Mouse (Mus musculus) cerebellum, adult 8-10 months (tissue): ENCODE measurements around the gene Slc37a1.

ENCODE experiments used
- DNase-seq: peaks from one replicate; pipeline ENCODE4 v3.0.0; 2022

Gene Slc37a1

GRCm38 (mm10) chr17:31286492-31286891 lies at the start of gene Slc37a1:
Gene Slc37a1 (plus strand): TSS chr17:31286792.
- DNase-seq: no peak

DNA sequence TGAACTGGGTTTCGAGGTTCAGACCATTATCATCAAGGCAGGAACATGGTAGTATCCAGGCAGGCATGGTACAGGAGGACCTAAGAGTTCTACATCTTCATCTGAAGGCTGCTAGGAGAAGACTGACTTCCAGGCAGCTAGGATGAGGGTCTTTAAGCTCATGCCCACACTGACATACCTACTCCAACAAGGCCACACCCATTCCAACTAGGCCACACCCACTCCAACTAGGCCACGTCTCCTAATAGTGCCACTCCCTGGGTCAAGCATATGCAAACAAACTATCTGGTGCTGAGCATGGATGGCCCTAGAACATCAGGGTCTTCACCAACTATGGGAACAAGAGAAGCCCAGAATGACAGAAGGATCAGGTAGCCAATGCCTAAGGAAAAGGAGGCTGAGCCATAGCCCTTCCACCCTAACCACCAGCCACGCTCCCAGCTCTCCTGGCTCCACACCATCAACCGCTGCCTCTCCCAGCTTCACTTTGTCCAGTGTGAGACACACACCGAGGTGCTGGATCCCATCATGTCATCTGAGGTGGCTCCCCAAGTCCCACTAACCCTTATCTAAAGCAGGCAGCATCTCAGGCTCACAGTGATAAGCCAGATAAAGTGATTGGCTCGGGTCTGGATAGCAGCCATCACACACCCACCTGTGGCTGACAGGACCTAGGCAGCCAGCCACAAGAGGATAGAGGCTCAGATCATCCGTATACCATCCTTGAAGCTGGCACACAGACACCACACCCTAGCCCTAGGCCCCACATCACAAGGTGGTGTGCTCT lies 48.2 kb upstream of the Slc37a1 start:
- no peak for DNase-seq

- no peak for DNase-seq
Observed at GRCm38 (mm10) chr17:31241156-31241555, 45.4 kb upstream of the Slc37a1 start.

- no peak for DNase-seq
Observed at GRCm38 (mm10) chr17:31242764-31243163, 43.8 kb upstream of the Slc37a1 start.

DNA sequence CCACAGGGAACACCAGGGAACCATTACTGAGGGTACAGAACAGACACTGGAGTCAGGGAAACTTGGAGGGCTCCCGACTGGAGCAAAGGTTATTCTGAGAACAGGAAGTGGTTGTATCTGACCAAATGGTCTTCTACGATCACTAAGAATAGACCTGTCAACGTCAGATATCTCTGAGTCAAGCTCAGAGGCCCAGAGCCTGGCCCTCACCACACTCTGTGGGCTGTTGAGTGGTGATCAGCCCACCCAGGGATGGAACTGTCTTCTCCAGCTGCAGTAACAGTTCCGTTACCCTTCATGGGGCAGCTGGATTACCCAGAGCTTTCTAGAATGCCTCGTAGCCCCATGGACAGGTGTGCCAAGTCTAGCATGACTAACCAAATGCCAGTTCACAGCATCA lies 41.3 kb upstream of the Slc37a1 start:
- DNase-seq: no peak

DNA sequence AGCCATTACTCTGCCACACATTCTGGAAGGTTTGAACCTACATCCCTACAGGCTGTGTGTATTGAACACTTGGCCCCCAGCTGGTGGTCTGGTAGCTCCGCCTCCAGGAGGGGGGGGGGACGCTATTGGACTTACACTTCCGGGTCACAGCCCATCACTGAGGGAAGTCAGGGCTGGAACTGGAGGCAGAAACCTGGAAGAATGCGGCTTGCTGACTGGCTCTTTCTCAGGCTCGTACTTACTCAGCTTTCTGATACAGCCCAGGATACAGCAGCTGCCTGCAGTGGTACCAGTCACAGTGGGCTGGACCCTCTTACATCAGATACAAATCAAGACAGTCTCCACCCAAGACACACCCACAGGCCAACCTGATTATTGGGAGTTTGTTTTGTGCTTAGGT lies 39.4 kb upstream of the Slc37a1 start:
- no peak for DNase-seq

DNA sequence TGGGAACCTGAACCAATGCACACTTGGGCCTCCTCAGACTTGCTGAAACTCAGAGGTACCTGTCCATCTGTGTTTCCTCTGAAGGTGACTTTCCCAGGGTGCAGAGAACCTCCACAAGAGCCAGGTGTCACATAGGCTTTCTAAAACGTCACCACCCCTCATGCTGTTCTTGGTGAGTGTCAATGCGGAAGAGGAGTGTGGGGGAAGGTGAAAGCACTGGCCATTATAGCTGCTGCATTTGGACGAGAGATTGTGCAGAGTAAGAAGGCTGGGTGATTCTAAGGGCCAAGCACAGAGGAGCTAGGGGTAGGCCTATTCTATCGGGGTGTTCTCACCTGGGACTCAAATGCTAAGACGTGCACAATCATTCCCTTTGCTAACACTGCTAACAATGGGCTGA lies 32.6 kb upstream of the Slc37a1 start:
- no peak for DNase-seq

GRCm38 (mm10) chr17:31254463-31254931 lies 32.1 kb upstream of the Slc37a1 start:
- peak; percentile 91 for DNase-seq

GRCm38 (mm10) chr17:31257149-31257548 lies 29.4 kb upstream of the Slc37a1 start:
- no peak for DNase-seq

DNA sequence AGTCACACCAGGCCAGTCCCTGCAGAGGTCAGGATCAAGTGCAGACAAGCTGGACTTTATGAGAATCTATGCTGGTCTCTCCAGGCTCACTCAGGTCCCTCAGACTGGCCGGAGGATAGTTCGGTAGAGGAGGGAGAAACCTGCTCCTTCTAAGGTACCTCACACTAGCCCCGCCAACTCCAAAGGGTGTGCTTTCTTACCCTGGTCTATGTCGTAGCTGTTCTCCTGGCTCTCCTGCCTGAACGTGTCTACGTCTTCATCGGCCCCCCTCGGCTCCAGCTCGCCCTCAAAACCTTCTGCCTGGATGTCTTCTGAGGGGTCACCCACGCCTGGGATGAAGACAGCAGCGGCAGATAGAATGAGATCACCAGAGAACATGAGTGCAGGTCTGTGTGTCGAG lies 28.7 kb upstream of the Slc37a1 start:
- DNase-seq: no peak

DNA sequence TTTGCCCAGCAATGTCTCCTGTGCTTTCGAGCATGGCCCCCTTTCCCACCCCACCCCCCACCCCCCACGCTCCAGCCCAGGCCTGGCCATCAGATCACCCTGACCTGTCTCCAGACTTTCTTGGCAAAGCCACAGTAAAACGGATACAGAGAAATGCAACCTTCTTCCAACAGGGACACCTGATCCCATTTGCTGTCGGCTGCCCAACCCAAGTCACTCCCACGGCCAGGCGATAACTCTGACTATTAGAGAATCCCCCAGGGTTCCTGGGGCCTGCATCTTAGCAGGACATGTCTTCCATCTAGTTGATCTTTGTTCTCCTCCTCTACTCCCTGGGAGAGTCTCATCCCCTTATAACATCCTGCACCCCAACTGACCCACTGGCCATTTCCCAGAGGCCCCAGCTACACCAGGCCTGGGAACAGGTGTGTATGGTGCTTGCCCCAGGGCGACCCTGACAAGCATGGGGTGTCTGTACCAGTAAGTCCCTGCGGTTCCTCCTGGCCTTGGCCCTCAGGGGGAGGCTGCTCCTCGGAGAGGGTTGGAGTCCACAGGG lies 28.2 kb upstream of the Slc37a1 start:
- DNase-seq: no peak

GRCm38 (mm10) chr17:31259145-31259544 lies 27.4 kb upstream of the Slc37a1 start:
- DNase-seq: no peak

DNA sequence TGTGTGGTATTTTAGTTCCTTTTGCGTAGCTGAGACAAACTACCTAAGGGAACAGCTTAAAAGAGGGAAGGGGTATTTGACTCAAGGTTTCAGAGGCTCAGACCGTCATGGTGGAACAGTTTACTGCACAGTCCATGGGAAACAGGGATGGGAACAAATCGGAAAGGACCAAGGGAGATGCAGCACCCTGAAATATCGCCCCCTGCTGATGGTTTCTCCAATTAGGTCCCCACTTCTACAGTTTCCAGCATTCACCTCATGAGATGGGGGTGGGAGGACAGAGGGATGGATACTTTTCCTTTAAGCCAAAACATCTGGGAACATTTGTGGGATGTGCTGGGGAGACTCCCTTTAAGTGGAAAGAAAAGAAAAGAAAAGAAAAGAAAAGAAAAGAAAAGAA lies 26.8 kb upstream of the Slc37a1 start:
- no peak for DNase-seq

DNA sequence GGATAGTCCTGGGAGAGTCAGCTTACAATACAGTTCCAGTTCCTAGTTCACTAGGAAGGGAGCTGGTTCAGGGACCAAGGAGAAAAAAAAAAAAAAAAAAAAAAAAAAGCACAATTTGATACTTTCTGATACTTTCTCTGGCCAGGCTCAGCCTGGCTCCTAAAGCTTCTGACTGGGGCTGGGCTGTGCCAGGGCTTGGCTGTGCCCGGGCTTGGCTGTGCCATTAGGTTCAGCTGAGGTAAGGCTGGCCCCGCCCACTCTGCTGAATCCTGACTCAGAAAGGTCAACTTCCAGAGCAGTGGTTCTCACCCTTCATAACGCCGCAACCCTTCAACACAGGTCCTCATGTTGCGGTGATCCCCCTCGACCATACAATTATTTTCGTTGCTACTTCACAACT lies 26.2 kb upstream of the Slc37a1 start:
- no peak for DNase-seq

GRCm38 (mm10) chr17:31261352-31261751 lies 25.2 kb upstream of the Slc37a1 start:
- DNase-seq: no peak

- DNase-seq: no peak
Observed at GRCm38 (mm10) chr17:31262715-31263114, 23.9 kb upstream of the Slc37a1 start.

DNA sequence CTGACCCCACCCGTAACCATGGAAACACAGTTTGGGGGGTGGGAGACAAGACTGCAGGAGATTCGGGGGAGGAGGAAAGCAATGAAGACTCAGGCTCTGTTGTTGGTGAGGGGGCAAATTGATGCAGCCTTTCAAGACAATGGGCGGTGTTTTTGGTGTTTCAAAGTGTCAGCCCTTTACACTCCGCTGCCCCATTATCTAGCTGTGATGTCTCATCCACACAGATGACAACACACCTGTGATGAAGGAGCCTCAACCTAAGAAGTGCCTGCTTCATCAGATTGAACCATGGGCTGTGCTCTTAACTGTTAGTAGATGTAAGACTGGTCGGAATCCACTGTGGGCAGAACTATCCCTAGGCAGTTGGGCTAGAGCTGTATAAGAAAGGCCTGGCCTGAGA lies 22.8 kb upstream of the Slc37a1 start:
- no peak for DNase-seq

DNA sequence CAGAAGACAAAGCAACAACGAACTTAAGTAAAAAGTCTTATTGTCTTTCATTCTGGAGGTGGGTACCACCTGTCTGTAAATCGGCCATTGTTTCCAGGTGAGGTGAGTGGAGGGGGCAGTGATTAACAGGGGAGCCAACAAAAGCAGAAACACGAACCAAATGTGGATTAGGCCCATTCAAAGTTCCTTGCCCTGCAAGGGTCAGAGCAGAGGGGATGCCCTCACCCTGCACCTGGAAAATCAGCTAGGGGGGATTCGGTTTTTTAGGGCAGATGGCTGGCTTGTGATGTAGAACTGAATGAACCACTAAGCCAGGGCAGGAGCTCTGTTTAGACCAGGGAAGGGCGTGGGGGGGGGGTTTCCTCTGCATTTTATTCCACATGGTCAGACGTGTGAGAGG lies 22.2 kb upstream of the Slc37a1 start:
- DNase-seq: no peak

GRCm38 (mm10) chr17:31265171-31265572 lies 21.4 kb upstream of the Slc37a1 start:
- no peak for DNase-seq

- DNase-seq: no peak
Observed at GRCm38 (mm10) chr17:31265831-31266230, 20.8 kb upstream of the Slc37a1 start.

DNA sequence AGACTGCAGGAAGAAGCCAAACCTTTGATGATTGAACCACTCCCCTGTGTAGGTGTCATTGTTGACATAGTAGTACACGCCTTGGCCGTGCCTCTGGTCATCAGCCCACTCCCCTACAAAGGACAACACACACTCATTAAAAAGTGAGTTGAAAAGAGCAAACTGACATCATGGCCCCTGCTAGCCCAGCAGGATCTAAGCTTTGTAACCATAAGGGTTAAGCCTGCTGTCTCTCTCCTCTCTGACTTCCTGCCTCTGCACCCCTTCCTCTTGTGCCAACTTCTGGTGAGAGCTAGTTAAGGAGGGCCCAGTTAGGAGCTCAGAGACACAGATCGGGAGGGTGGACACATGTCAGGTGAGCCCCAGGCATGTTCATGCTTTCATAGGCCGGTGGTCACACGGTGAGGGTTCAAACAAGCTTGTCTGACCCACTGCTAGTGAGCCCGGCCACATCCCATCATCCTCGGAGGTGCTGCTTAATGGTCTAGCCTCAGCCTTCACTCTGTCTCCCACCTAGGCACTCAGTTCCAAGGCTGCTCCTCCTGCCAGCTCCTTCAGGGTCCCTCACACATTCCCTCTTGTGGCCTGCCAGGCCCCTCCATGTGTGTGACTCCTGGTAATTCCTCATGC lies 20.2 kb upstream of the Slc37a1 start:
- no peak for DNase-seq

DNA sequence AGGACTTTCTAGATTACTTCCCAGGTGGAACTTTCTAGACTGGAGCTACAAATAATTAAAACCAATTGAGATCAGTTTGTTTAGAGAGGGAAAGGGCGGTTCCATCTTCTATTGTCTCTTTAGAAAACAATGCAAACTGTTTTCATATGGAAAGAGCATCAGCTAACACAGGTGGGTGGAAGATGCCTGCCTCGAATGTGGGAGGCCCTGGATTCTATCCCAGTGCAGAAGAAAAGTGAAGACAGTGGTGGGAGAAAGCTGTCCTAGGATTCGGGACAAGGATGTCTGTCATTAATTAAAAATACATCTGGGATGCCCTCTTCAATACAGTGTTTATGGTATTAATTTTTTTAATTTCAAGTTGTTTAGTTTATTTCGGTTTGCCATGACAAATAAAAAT lies 19.5 kb upstream of the Slc37a1 start:
- no peak for DNase-seq

DNA sequence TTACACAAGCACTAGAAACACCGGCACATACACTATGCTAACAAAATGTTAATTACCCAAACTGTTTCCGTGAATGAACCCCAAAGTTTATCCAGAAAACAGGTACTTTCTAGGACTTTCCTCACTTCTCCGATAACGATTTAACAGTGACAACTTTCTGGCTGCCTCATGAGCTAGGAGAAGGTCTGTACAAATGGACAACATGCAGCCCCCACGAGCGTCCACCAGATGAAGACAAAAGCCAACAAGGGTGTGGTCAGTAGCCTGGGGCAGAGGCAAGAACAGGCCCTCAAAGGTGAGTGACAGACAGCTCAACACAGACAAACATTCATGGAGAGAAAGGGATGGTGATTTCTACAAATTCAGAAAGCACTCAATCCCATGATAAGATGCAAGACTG lies 19.0 kb upstream of the Slc37a1 start:
- no peak for DNase-seq

- DNase-seq: no peak
Observed at GRCm38 (mm10) chr17:31268016-31268415, 18.6 kb upstream of the Slc37a1 start.
